Mouse (Mus musculus): ENCODE results near the gene Snx29.
"Not testable (repeated sequence)": the region's sequence is repeated elsewhere in the genome, so short reads cannot be mapped to it uniquely, and the experiment has no call there.

The Snx29 gene

DNA sequence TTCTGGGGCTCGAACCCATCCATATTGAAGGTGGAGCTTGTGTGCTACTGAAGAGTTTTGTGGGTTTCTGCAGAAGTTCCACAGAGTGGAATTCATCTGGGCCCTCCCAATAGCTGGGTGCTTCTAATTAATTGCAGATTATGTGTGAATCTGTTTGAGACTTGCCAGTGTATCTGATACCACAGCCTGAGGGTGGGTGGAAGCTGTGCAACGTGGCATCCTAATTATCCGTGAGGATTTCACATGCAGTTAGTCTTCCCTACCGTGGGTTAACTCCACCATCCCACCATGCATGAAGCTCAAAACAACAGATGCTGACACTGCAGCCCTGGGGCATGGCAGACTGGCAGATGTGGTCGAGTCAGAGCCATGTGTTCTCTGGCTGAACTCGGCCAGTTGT, 107.8 kb downstream of the Snx29 start:
- Histone ChIP-seq H3K4me3 (replicated peaks; ENCODE audit: low read length) (no peak overlapping the region), H3K36me3 (ENCODE audit: insufficient read depth, low read length) (peaks cover 6% of the 10 kb centered on the region), H3K27me3 (ENCODE audit: insufficient read depth, low read length) (no peaks in the 10 kb centered on the region), H3K9me3 (ENCODE audit: low read length) (no peaks in the 10 kb centered on the region), H3K4me1 (replicated peaks; ENCODE audit: low read depth, low read length) (peaks cover 38% of the 10 kb centered on the region)
- no peak for TF ChIP-seq POU5F1 (IDR thresholded peaks at IDR 0.05; ENCODE audit: borderline replicate concordance, low read length)
- TF ChIP-seq CTCF (conservative IDR thresholded peaks at IDR 0.05; ENCODE audit: low read length), result no peak
- TF ChIP-seq NANOG (IDR thresholded peaks at IDR 0.05; ENCODE audit: borderline replicate concordance, low read length), result no peak

DNA sequence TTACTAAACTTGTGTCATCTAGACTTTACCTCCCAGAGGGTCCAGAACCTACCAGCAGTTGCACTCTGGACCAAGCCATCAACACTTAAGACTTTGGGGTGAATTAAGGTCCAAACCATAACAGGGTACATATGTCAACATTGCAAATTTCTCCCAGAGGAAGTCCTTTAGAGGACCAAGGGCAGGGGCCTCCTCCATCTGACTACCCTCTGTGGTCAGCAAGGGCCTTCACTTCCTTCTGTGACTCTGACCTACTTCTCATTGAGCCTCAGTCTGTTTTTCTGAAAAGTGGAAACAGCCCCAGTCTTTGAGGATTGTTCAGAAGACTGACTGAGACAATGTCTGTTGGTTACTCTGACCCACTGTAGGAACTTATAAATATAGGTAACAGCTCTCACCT, 111.1 kb downstream of the Snx29 start:
- Histone ChIP-seq H3K27me3 (ENCODE audit: insufficient read depth, low read length) (no peaks in the 10 kb centered on the region), H3K4me1 (replicated peaks; ENCODE audit: low read depth, low read length) (peaks cover 16% of the 10 kb centered on the region), H3K4me3 (replicated peaks; ENCODE audit: low read length) (no peak overlapping the region), H3K9me3 (ENCODE audit: low read length) (no peaks in the 10 kb centered on the region), H3K36me3 (ENCODE audit: insufficient read depth, low read length) (peaks cover 6% of the 10 kb centered on the region)
- TF ChIP-seq CTCF (conservative IDR thresholded peaks at IDR 0.05; ENCODE audit: low read length) (no peak), POU5F1 (IDR thresholded peaks at IDR 0.05; ENCODE audit: borderline replicate concordance, low read length) (no peak), NANOG (IDR thresholded peaks at IDR 0.05; ENCODE audit: borderline replicate concordance, low read length) (no peak)

DNA sequence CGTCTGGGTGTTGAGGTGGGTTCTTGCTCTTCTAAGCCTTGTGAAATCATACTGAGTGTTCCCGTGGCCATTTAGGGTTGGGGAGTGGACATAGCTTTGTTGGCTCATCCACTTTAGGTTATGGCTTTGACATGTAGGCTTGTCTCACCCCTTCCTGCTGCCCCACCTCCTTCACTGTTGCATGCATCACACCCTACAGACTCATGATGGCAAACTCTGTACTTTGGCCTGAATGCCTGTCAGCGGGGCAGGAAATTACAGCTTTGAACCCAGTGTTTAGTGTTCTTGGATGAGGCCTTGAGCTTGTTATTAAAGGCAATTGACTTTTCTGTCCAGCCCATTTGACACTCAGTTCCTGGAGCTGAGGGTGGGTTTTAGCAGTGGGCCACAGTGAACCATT, 114.9 kb downstream of the Snx29 start:
- Histone ChIP-seq H3K4me3 (replicated peaks; ENCODE audit: low read length) (no peak overlapping the region), H3K36me3 (ENCODE audit: insufficient read depth, low read length) (no peaks in the 10 kb centered on the region; the same call in 1 of the 2 replicates), H3K27me3 (ENCODE audit: insufficient read depth, low read length) (no peaks in the 10 kb centered on the region), H3K4me1 (replicated peaks; ENCODE audit: low read depth, low read length) (peaks cover 15% of the 10 kb centered on the region), H3K9me3 (ENCODE audit: low read length) (no peaks in the 10 kb centered on the region)
- TF ChIP-seq CTCF (conservative IDR thresholded peaks at IDR 0.05; ENCODE audit: low read length) (no peak), POU5F1 (IDR thresholded peaks at IDR 0.05; ENCODE audit: borderline replicate concordance, low read length) (no peak), NANOG (IDR thresholded peaks at IDR 0.05; ENCODE audit: borderline replicate concordance, low read length) (no peak)

DNA sequence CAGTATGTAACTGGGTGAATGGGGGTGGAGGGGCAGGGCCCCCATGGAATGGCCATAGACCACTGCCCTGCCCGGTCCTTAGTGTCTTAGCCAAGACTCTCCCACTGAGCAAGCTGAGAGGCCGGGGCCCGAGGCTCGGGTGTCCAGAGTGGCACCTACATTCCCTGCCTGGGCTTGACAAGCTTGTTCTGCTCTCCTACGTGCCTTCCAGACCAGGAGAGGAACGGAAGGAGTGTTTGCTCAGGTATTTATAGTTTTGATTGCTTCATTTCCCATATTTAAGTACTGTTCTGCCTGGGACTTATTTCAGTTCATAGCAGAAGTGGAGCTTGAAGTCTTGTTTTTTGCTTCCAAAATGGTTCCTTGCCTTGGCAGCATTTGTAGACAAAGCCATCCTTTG, 116.7 kb downstream of the Snx29 start:
- no peak for TF ChIP-seq POU5F1 (IDR thresholded peaks at IDR 0.05; ENCODE audit: borderline replicate concordance, low read length)
- TF ChIP-seq CTCF (conservative IDR thresholded peaks at IDR 0.05; ENCODE audit: low read length), result no peak
- TF ChIP-seq NANOG (IDR thresholded peaks at IDR 0.05; ENCODE audit: borderline replicate concordance, low read length), result no peak
- H3K27me3 ChIP-seq (ENCODE audit: insufficient read depth, low read length), result no peaks in the 10 kb centered on the region
- peaks cover 15% of the 10 kb centered on the region for H3K4me1 ChIP-seq (replicated peaks; ENCODE audit: low read depth, low read length)
- no peaks in the 10 kb centered on the region for H3K9me3 ChIP-seq (ENCODE audit: low read length)
- H3K36me3 ChIP-seq (ENCODE audit: insufficient read depth, low read length), result no peaks in the 10 kb centered on the region; the same call in 1 of the 2 replicates
- no peak overlapping the region for H3K4me3 ChIP-seq (replicated peaks; ENCODE audit: low read length)

DNA sequence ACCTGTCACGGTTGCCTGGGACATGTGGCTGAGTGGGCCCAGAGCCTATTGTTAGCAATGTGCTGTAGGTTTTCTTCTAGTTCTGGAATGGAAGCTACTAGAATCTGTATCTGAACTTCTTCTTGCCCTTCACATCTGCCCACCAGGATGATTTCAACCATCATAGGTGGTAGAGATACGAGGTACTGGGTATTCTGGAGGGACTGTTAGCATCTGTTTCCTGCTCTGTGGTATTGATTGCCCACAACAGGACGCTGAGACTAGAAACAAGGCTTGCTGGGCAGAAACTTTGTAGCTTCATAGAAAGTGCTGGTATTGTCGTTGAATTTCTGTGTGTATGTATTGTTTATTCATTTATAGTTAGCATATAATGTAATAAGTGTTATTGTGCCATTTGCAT, 118.9 kb downstream of the Snx29 start:
- TF ChIP-seq NANOG (IDR thresholded peaks at IDR 0.05; ENCODE audit: borderline replicate concordance, low read length) (no peak), CTCF (conservative IDR thresholded peaks at IDR 0.05; ENCODE audit: low read length) (no peak), POU5F1 (IDR thresholded peaks at IDR 0.05; ENCODE audit: borderline replicate concordance, low read length) (no peak)
- Histone ChIP-seq H3K27me3 (ENCODE audit: insufficient read depth, low read length) (no peaks in the 10 kb centered on the region), H3K9me3 (ENCODE audit: low read length) (no peaks in the 10 kb centered on the region), H3K36me3 (ENCODE audit: insufficient read depth, low read length) (peaks cover 7% of the 10 kb centered on the region), H3K4me3 (replicated peaks; ENCODE audit: low read length) (no peak overlapping the region), H3K4me1 (replicated peaks; ENCODE audit: low read depth, low read length) (peaks cover 15% of the 10 kb centered on the region)

DNA sequence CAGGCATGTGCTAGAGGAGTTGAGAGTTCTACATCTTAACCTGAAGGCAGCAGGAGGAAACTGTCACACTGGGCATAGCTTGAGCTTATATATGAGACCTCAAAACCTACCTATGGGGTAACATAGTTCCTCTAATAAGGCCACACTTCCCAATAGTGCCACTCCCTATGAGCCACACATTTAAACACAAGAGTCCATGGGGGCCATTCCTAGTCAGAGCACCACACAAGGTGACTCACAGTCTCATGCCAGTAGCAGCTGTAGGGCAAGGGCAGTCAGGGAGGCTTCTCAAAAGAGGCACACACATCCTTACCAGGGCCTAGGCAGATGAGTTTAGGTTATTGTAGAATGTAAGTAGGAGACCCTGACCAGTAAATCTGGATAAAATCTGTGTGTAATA, 119.8 kb downstream of the Snx29 start:
- Histone ChIP-seq H3K27me3 (ENCODE audit: insufficient read depth, low read length) (no peaks in the 10 kb centered on the region), H3K4me1 (replicated peaks; ENCODE audit: low read depth, low read length) (peaks cover 20% of the 10 kb centered on the region), H3K9me3 (ENCODE audit: low read length) (no peaks in the 10 kb centered on the region), H3K36me3 (ENCODE audit: insufficient read depth, low read length) (peaks cover 16% of the 10 kb centered on the region), H3K4me3 (replicated peaks; ENCODE audit: low read length) (no peak overlapping the region)
- TF ChIP-seq POU5F1 (IDR thresholded peaks at IDR 0.05; ENCODE audit: borderline replicate concordance, low read length), result no peak
- no peak for TF ChIP-seq NANOG (IDR thresholded peaks at IDR 0.05; ENCODE audit: borderline replicate concordance, low read length)
- TF ChIP-seq CTCF (conservative IDR thresholded peaks at IDR 0.05; ENCODE audit: low read length), result no peak

DNA sequence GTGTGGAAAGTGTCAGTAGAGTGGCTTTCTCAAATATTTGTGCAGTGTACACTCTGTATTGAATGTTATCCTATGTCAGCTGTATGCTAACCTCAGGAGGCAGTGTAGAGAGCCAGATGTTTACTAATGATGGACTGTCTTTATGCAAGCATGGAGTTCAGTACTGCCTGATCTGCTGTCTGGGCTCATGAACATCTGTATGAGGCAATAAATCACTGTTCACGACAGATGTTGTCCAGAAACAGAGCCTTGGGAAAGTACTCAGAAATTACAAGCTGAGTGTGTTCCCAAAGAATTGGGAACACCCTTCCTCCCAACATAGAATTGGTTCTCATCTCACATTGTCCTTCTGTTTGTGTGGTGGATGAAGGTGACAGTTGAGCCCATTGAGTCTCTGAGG, 121.9 kb downstream of the Snx29 start:
- Histone ChIP-seq H3K4me1 (replicated peaks; ENCODE audit: low read depth, low read length) (peaks cover 18% of the 10 kb centered on the region), H3K9me3 (ENCODE audit: low read length) (no peaks in the 10 kb centered on the region), H3K36me3 (ENCODE audit: insufficient read depth, low read length) (peaks cover 21% of the 10 kb centered on the region), H3K4me3 (replicated peaks; ENCODE audit: low read length) (no peak overlapping the region), H3K27me3 (ENCODE audit: insufficient read depth, low read length) (no peaks in the 10 kb centered on the region)
- TF ChIP-seq POU5F1 (IDR thresholded peaks at IDR 0.05; ENCODE audit: borderline replicate concordance, low read length), result no peak
- no peak for TF ChIP-seq CTCF (conservative IDR thresholded peaks at IDR 0.05; ENCODE audit: low read length)
- no peak for TF ChIP-seq NANOG (IDR thresholded peaks at IDR 0.05; ENCODE audit: borderline replicate concordance, low read length)

DNA sequence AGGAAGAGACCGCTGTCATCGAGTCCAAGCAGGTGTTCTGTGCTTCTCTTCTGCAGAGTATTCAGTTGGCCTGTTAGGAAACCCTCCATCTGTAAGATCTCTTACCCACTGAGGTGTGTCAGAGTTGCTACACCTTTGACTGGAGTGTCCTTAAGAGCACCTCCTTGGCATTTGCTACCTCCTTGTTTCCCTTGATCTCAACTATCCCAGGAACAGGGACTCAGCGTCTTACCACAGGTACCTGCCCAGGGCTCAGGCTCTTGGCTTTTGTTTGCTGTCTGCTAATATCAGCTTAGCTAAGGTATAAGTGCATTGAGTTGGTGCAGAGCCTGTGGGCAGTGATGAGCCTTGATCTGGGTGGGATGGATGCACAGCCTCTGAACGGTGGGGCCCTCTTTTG, 124.3 kb downstream of the Snx29 start:
- Histone ChIP-seq H3K4me3 (replicated peaks; ENCODE audit: low read length) (no peak overlapping the region), H3K36me3 (ENCODE audit: insufficient read depth, low read length) (peaks cover 28% of the 10 kb centered on the region), H3K4me1 (replicated peaks; ENCODE audit: low read depth, low read length) (peaks cover 22% of the 10 kb centered on the region), H3K27me3 (ENCODE audit: insufficient read depth, low read length) (no peaks in the 10 kb centered on the region), H3K9me3 (ENCODE audit: low read length) (no peaks in the 10 kb centered on the region)
- TF ChIP-seq POU5F1 (IDR thresholded peaks at IDR 0.05; ENCODE audit: borderline replicate concordance, low read length) (no peak), CTCF (conservative IDR thresholded peaks at IDR 0.05; ENCODE audit: low read length) (no peak), NANOG (IDR thresholded peaks at IDR 0.05; ENCODE audit: borderline replicate concordance, low read length) (no peak)

DNA sequence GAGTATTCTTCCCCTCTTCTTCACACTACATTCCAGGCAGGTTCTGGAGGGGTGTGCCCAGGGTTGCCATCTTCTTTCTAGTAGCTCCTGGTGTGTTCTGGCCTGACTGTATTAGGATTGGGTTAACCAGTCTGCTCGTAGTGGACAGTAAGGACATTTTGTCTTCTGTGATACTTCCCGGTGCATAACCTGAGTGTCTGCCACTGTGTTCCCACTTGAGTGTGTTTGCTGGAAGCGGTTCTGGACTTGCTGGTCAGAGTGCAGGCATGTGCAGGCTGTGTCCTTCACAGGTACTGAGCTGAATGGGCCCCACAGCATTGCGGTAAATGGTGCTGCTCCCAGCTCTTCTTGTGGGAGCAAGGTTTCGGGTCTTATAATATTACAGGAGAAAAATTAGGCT, 125.2 kb downstream of the Snx29 start:
- H3K27me3 ChIP-seq (ENCODE audit: insufficient read depth, low read length), result no peaks in the 10 kb centered on the region

DNA sequence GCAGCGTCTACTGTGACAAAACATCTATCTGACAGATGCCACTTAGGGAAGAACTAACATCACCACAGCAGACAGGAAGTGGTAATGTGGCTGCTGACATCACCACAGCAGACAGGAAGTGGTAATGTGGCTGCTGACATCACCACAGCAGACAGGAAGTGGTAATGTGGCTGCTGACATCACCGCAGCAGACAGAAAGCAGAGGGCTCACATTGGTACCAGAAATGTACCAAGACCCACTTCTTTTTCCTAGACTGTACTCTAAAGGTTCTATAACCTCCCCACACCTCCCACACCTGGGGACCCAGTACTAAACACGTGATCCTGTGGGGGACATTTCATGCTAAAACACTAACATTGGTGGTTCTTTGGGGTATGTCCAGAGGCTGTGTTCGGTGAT, 126.0 kb downstream of the Snx29 start:
- H3K4me3 ChIP-seq (replicated peaks; ENCODE audit: low read length); H3K27me3 ChIP-seq (ENCODE audit: insufficient read depth, low read length): not testable (repeated sequence)
- peaks cover 22% of the 10 kb centered on the region for H3K4me1 ChIP-seq (replicated peaks; ENCODE audit: low read depth, low read length)
- peaks cover 44% of the 10 kb centered on the region for H3K36me3 ChIP-seq (ENCODE audit: insufficient read depth, low read length)
- peaks cover 12% of the 10 kb centered on the region for H3K9me3 ChIP-seq (ENCODE audit: low read length)

More for the DNA sequence above, 125.2 kb downstream of the Snx29 start:
- H3K4me3 ChIP-seq (replicated peaks; ENCODE audit: low read length), result no peak overlapping the region
- H3K4me1 ChIP-seq (replicated peaks; ENCODE audit: low read depth, low read length), result peaks cover 22% of the 10 kb centered on the region
- peaks cover 4% of the 10 kb centered on the region for H3K9me3 ChIP-seq (ENCODE audit: low read length)
- peaks cover 37% of the 10 kb centered on the region for H3K36me3 ChIP-seq (ENCODE audit: insufficient read depth, low read length)
- no peak for TF ChIP-seq NANOG (IDR thresholded peaks at IDR 0.05; ENCODE audit: borderline replicate concordance, low read length)
- no peak for TF ChIP-seq CTCF (conservative IDR thresholded peaks at IDR 0.05; ENCODE audit: low read length)
- no peak for TF ChIP-seq POU5F1 (IDR thresholded peaks at IDR 0.05; ENCODE audit: borderline replicate concordance, low read length)

All from E14TG2a.4 (cell line).